Mouse (Mus musculus) heart, embryonic 16.5 days (tissue): ENCODE results near the gene Tysnd1. TPM values are rescaled to one million over a fixed set of nuclear protein-coding genes. Genes with fewer than 3 reads are reported as not detected.

Experiments
- ATAC-seq: fragments of 200-750 bp; cut with Nextera tagmentation; replicated peaks from 2 replicates; pipeline ENCODE4 v1.8.0; 2017; ENCODE audit warnings: moderate number of reproducible peaks; ENCODE audit not compliant: insufficient read depth, low FRiP score; ENCODE audit errors: extremely low read depth
- H3K27ac ChIP-seq: fragments of 300-500 bp; sonication (generic); 2 replicates; pipeline ENCODE4 v1.5.1; 2014; ENCODE audit warnings: mild to moderate bottlenecking, low read length, control low read depth, moderate library complexity
- H3K27me3 ChIP-seq: fragments of 300-500 bp; sonication (generic); 2 replicates; pipeline ENCODE4 v1.6.1; 2014; ENCODE audit warnings: low read length, mixed read lengths; ENCODE audit not compliant: control insufficient read depth, insufficient read depth
- H3K36me3 ChIP-seq: fragments of 300-500 bp; sonication (generic); 2 replicates; pipeline ENCODE4 v1.6.1; 2014; ENCODE audit not compliant: control insufficient read depth, insufficient read depth
- H3K4me1 ChIP-seq: fragments of 300-500 bp; sonication (generic); 2 replicates; pipeline ENCODE4 v1.6.1; 2014; ENCODE audit warnings: low read length, mixed read lengths; ENCODE audit not compliant: control insufficient read depth, insufficient read depth
- H3K4me2 ChIP-seq: fragments of 300-500 bp; sonication (generic); 2 replicates; pipeline ENCODE4 v1.6.1; 2014; ENCODE audit warnings: low read depth, mild to moderate bottlenecking, control low read depth, low read length
- H3K4me3 ChIP-seq: fragments of 300-500 bp; sonication (generic); 2 replicates; pipeline ENCODE4 v1.5.1; 2014; ENCODE audit warnings: mild to moderate bottlenecking, control low read depth, low read length
- H3K9ac ChIP-seq: fragments of 300-500 bp; sonication (generic); 2 replicates; pipeline ENCODE4 v1.6.1; 2014; ENCODE audit warnings: low read length, control low read depth
- H3K9me3 ChIP-seq: fragments of 300-500 bp; sonication (generic); replicated peaks from 2 replicates; pipeline ENCODE4 v1.6.1; 2016; ENCODE audit warnings: low read length; ENCODE audit not compliant: control insufficient read depth
- WGBS: fragments of 180-500 bp; shearing (Covaris S2); extraction: QIAGEN DNeasy Blood & Tissue Kit; methylation state at CpG from one replicate; pipeline ENCODE4 v1.1.7; 2014; 5-methylcytosine and 5-hydroxymethylcytosine counted together
- polyA plus RNA-seq: library from polyadenylated mRNA; unstranded; fragments of >200 nt; fragmentation: Nextera tagmentation; extraction: Ambion mirVana; gene quantifications from 2 replicates; pipeline ENCODE4 v1.2.1, GENCODE M21; 2015

The Tysnd1 gene
- polyA plus RNA-seq, result 20.9 and 22.8 TPM in 2 replicates

DNA sequence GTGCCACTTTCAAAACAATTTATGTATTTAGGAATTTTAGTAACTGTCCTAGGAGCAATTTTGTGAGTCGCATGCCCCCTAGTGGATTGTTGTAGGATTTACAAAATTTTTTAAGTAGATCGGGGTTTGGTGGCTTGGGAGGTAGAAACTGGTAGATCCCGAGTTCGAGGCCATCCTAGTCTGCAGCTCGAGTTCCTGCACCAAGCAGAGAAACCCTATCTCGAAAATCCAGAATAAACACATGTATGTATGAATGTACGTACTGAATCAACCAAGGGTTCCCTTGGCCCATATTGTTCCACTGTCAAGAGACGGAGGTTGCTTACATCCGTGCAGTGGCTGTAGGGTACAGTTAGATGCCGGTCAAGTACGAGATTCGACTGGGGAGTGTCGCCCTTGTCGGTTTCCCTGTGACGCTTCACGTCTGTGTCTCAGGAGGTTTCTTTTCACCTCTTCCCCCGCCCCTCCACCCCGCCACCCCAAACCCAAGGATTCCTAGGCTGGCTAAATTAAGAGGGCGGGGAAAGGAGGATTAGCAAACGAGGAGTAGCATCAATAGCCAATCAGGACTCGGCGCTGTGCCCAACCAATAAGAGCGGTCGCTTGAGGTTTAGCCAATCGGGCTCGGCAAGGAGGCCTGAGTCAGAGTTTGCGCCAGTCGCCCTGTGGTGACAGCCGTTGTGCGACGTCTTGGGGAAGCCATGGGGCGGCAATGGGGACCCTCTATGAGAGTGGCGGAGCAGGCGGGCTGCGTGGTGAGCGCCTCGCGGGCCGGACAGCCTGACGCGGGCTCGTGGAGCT, at the start of gene Tysnd1:
TSS of gene Tysnd1 (plus strand) at position 645 of the 801 bp plus-strand sequence.
- Histone ChIP-seq H3K4me3 (peak within 1 kb of the TSS; percentile 95), H3K4me1 (peaks cover 10% of the 10 kb centered on the region), H3K36me3 (peaks cover 26% of the 10 kb centered on the region), H3K9ac (peak within 1 kb of the TSS; percentile 88), H3K27me3 (no peaks in the 10 kb centered on the region), H3K9me3 (no peaks in the 10 kb centered on the region), H3K4me2 (peak within 1 kb of the TSS; percentile 100), H3K27ac (peak within 1 kb of the TSS; percentile 41; the same call in 1 of the 2 replicates)
- ATAC-seq, result peak; percentile 94
- WGBS, result under 1% methylated on average over 42 of the region's 42 CpGs

DNA sequence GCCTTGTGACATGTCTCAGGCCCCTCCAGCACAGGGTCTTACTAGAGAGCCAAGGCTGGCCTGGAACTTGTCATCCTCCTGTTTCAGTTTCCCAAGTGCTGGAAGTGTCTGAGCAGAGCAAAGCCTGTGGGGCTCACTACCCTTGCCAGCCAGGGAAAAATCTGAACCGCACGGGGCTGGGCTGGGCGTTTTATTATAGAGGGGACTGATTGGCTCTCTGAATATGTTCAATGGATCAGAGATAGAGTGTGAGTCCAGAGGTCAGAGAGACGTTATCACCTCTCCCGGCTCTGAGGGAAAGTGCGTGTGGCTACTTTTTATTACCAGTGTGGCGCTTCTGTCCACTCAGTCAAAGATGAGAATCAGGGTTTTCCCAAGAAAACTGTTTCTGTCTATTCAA, 48.8 kb upstream of the Tysnd1 start:
- Histone ChIP-seq H3K27me3 (no peaks in the 10 kb centered on the region), H3K9ac (no peak overlapping the region), H3K27ac (no peak overlapping the region), H3K4me1 (peaks cover 11% of the 10 kb centered on the region), H3K36me3 (no peaks in the 10 kb centered on the region), H3K4me3 (no peak overlapping the region), H3K9me3 (no peaks in the 10 kb centered on the region), H3K4me2 (no peak overlapping the region)
- no peak for ATAC-seq
- 64% methylated on average over 7 of the region's 7 CpGs for WGBS

DNA sequence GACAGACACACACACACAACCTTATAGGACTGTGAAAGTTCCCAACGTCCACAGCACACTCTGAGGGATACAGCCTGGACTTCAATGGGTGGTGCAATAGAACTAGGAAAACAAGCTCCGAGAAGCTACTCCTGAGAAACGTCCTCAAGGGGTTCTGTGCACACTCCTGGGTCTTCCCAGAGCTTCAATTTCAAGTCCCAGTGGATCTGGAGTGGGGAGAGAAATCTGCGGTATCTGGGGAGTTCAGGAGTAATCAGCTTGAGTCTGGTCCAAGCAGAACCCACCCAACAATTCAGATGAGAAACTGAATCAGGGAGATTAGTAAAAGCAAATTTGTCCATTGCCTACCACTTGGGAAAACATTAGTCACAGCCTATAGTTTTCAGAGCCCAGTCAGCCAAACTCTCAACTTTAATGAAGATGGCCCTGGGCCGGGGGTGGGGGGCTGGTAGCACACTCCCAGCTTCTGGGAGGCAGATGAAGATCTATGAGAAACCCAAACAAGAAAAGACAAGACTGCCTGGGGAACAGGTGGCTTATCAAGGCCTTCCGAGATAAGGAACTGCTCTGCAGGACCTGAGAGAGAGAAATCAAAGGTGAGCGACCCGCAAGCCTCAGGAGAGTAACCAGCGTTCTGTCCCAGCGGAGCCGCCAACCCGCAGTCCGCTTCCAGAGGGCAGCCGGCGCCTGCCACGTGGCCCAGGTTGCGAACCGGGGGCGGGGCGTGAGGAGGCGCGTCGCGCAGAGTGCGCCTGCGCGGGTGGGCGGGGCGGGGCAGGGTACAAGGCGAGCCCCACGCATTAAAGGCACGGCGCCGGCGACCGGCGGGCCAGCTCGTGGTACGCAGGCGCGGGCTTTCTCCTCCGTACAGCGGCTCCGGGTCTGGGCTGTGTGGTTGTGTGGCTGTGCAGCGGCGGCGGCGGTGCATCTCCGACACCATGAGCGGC, 47.3 kb upstream of the Tysnd1 start, which contains the start of gene Ppa1:
TSS of gene Ppa1 (plus strand) at position 763 of the 947 bp plus-strand sequence.
- H3K27me3 ChIP-seq, result no peaks in the 10 kb centered on the region
- WGBS, result 3% methylated on average over 44 of the region's 50 CpGs
- ATAC-seq, result peak; percentile 99
- no peaks in the 10 kb centered on the region for H3K9me3 ChIP-seq
- H3K4me2 ChIP-seq, result peak within 1 kb of the TSS; percentile 75
- H3K9ac ChIP-seq, result peak within 1 kb of the TSS; percentile 92
- peak within 1 kb of the TSS; percentile 66 for H3K27ac ChIP-seq
- H3K4me3 ChIP-seq, result peak within 1 kb of the TSS; percentile 89
- H3K36me3 ChIP-seq, result peaks cover 2% of the 10 kb centered on the region; the same call in 1 of the 2 replicates
- H3K4me1 ChIP-seq, result peaks cover 11% of the 10 kb centered on the region

DNA sequence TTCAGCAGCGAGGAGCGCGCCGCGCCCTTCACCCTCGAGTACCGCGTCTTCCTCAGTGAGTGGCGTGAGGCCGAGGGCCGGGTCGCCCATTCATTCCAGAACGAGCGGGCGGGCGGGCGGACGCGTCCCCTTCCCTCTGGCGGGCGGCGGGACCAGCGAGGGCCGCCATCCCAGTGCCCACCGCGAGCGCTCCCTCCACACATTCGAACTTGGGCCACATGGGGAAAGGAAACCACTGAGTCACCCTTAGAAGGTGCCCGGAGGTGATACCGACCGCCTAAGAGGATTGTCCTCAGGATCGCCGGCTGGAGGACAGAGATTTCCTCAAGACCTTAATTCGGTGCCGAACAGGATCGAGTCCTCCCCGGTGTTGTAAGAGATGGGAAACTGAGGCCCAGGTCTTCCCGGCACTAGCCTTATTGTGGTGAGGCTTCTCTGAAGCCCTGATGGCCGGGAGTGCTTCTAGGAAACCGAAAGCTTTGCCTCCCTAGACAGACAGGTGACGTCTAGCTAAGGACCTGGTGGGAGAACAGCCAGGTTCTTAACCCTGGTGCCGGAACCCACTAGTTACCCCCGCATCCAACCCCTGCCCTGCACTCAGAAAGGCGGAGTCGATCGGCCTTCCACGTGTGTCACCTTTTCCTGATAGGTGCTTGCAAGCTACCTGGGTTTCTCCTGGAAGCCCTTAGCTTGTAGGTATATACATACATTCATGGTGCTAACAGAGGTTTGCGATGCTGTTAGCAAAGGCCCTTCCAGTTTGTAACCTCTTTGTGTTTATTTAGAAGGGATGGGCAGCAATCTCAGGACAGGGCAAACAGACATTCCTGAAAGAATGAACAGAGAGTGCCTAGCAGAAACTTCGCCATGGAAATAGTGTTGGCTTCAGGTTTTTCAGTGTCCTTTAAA, 46.3 kb upstream of the Tysnd1 start:
- H3K9ac ChIP-seq, result peak overlapping the region; percentile 92
- peak overlapping the region; percentile 75 for H3K4me2 ChIP-seq
- H3K4me3 ChIP-seq, result peak overlapping the region; percentile 89
- peaks cover 11% of the 10 kb centered on the region for H3K4me1 ChIP-seq
- peak overlapping the region; percentile 66 for H3K27ac ChIP-seq
- no peaks in the 10 kb centered on the region for H3K9me3 ChIP-seq
- no peaks in the 10 kb centered on the region for H3K27me3 ChIP-seq
- peak; percentile 63 for ATAC-seq
- H3K36me3 ChIP-seq, result peaks cover 2% of the 10 kb centered on the region; the same call in 1 of the 2 replicates
- 2% methylated on average over 49 of the region's 49 CpGs for WGBS

DNA sequence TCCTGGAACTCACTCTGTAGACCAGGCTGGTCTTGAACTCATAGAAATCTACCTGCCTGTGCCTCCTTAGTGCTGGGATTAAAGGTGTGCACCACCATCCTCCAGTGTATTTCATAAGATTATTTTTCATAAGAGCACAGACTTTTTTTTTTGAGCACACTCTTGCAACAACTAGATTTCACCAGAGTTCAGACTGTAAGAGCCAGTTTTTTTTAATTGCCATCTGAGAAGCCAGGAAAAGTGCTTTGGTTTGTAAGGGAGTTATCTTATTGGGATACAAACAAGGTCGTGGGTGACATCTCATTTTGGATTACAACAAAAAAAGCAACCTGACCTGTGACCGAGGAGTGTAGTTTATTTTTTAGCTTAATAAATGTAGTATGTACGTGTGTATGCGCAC, 41.2 kb upstream of the Tysnd1 start:
- Histone ChIP-seq H3K36me3 (peaks cover 2% of the 10 kb centered on the region; the same call in 1 of the 2 replicates), H3K4me2 (no peak overlapping the region), H3K9ac (no peak overlapping the region), H3K27ac (no peak overlapping the region), H3K9me3 (no peaks in the 10 kb centered on the region), H3K4me3 (no peak overlapping the region), H3K27me3 (no peaks in the 10 kb centered on the region), H3K4me1 (peaks cover 5% of the 10 kb centered on the region)
- 89% methylated on average over 4 of the region's 4 CpGs for WGBS
- no peak for ATAC-seq

GRCm38 (mm10) chr10:61654691-61655090, 40.6 kb upstream of the Tysnd1 start:
- Histone ChIP-seq H3K4me1 (no peaks in the 10 kb centered on the region), H3K4me3 (no peak overlapping the region), H3K9ac (no peak overlapping the region), H3K27ac (no peak overlapping the region), H3K27me3 (no peaks in the 10 kb centered on the region), H3K36me3 (peaks cover 2% of the 10 kb centered on the region; the same call in 1 of the 2 replicates), H3K4me2 (no peak overlapping the region), H3K9me3 (no peaks in the 10 kb centered on the region)
- no peak for ATAC-seq
- 83% methylated on average over 7 of the region's 7 CpGs for WGBS

- ATAC-seq, result no peak
- no peak overlapping the region for H3K4me3 ChIP-seq
- H3K9ac ChIP-seq, result no peak overlapping the region
- peaks cover 2% of the 10 kb centered on the region; the same call in 1 of the 2 replicates for H3K36me3 ChIP-seq
- no peak overlapping the region for H3K27ac ChIP-seq
- no peaks in the 10 kb centered on the region for H3K27me3 ChIP-seq
- WGBS, result 89% methylated on average over 3 of the region's 3 CpGs
- no peaks in the 10 kb centered on the region for H3K4me1 ChIP-seq
- H3K9me3 ChIP-seq, result no peaks in the 10 kb centered on the region
- H3K4me2 ChIP-seq, result no peak overlapping the region
Measured at GRCm38 (mm10) chr10:61655188-61655587, 40.1 kb upstream of the Tysnd1 start.
